Comparison of ENCODE assay signal across 14 mouse cellular contexts in genomic region chr5:129005416-129005815, GRCm38 (mm10). TPM values are rescaled to one million over a fixed set of nuclear protein-coding genes. Genes with fewer than 3 reads are reported as not detected.
DNase-seq lines count a peak whose midpoint lies in the region; ATAC-seq and TF ChIP-seq lines count a peak whose summit lies in the region.
"Had no signal": no experiment of that assay in that cellular context is flagged by ENCODE, and none has a peak within 500 bp of the region (broad histone marks: within the 10 kb centered on the region; RNA-seq: fewer than 3 reads in every experiment).

No protein-coding gene starts in this region.

- 53% methylated on average over 3 of the region's 3 CpGs for WGBS in bone marrow, adult 2 months
- 83% methylated on average over 3 of the region's 3 CpGs for WGBS in forebrain, embryonic 12.5 days

- intact Hi-C loops in left cerebral cortex, adult 2 months (cut with DNase I), result no loop called here
- intact Hi-C loops in heart, postnatal 10 days (cut with DNase I), result no loop called here

- no peaks in the 10 kb centered on the region; the same call in 1 of the 2 replicates for H3K27me3 ChIP-seq in forebrain, embryonic 12.5 days
- H3K27me3 ChIP-seq: embryonic facial prominence, embryonic 15.5 days; Patski had no signal

- H3K4me1 ChIP-seq in bone marrow, adult 2 months (ENCODE audit: control insufficient read depth, insufficient read depth, low read length), result peaks cover 6% of the 10 kb centered on the region
- H3K4me1 ChIP-seq in forebrain, embryonic 12.5 days, result peaks cover 38% of the 10 kb centered on the region

- TF ChIP-seq CTCF in left cerebral cortex, adult 2 months (IDR thresholded peaks at IDR 0.05), result no peak
- TF ChIP-seq CTCF in bone marrow, adult 2 months (IDR thresholded peaks at IDR 0.05; ENCODE audit: control insufficient read depth, insufficient read depth, low read length), result no peak

- no peak overlapping the region for H3K9ac ChIP-seq in forebrain, embryonic 12.5 days
- H3K9ac ChIP-seq: embryonic facial prominence, embryonic 15.5 days had no signal

- H3K9me3 ChIP-seq in forebrain, embryonic 12.5 days, result no peaks in the 10 kb centered on the region
- H3K9me3 ChIP-seq: embryonic facial prominence, embryonic 15.5 days; limb, embryonic 10.5 days had no signal

- no peak for TF ChIP-seq POLR2A in bone marrow, adult 2 months (IDR thresholded peaks at IDR 0.05; ENCODE audit: borderline replicate concordance, control insufficient read depth, low read depth, low read length)

- H3K4me2 ChIP-seq in forebrain, embryonic 12.5 days, result no peak overlapping the region

- peak; percentile 40 to 54 for DNase-seq in cerebellum, postnatal 10 days
- no peak for DNase-seq in left cerebral cortex, adult 2 months (ENCODE audit: extremely low spot score in 1 of 2, low spot score in 2 of 2)
- DNase-seq in left cerebral cortex, adult 8-10 months (ENCODE audit: low spot score in 2 of 2), result no peak
- DNase-seq in heart, postnatal 10 days, result peak; percentile 24 to 25
- DNase-seq: cerebellum, adult 11 months; gastrocnemius, postnatal 25 days had no signal

- H3K4me3 ChIP-seq in left cerebral cortex, adult 2 months, result no peak overlapping the region
- peak overlapping the region; percentile 79 for H3K4me3 ChIP-seq in bone marrow, adult 2 months (replicated peaks; ENCODE audit: control insufficient read depth, low read depth, low read length)
- H3K4me3 ChIP-seq in forebrain, embryonic 12.5 days (replicated peaks), result no peak overlapping the region
- H3K4me3 ChIP-seq: embryonic facial prominence, embryonic 15.5 days; limb, embryonic 10.5 days had no signal

- H3K36me3 ChIP-seq in forebrain, embryonic 12.5 days (replicated peaks), result peaks cover 14% of the 10 kb centered on the region; the same call in 1 of the 2 replicates

- peak overlapping the region; percentile 7; the same call in 1 of the 2 replicates for H3K27ac ChIP-seq in left cerebral cortex, adult 2 months
- H3K27ac ChIP-seq in bone marrow, adult 2 months (ENCODE audit: control insufficient read depth, insufficient read depth, low read depth, low read length, poor library complexity), result peak overlapping the region; percentile 93; the same call in 1 of the 2 replicates
- no peak overlapping the region for H3K27ac ChIP-seq in forebrain, embryonic 12.5 days
- H3K27ac ChIP-seq: embryonic facial prominence, embryonic 15.5 days; limb, embryonic 10.5 days had no signal

- no peak for ATAC-seq in cerebellum, adult (ENCODE audit: insufficient number of reproducible peaks, low FRiP score, low TSS enrichment)
- no peak for ATAC-seq in inflammation-experienced regulatory T-cells, adult 6 months
- ATAC-seq in forebrain, embryonic 12.5 days (ENCODE audit: low FRiP score), result no peak
- ATAC-seq: Patski had no signal

RNA-seq across cellular contexts. Expression of gene Stx2, which starts 3.0 kb away (rescaled TPM):
- total RNA-seq in left cerebral cortex, adult 2 months (2021), result 10 to 100 TPM; 17.8 to 21.8 TPM
- total RNA-seq in left cerebral cortex, adult 8-10 months (2022), result 10 to 100 TPM; 20.9 to 27.5 (median 22.3) TPM
- polyA plus RNA-seq in bone marrow, adult 2 months (2011; ENCODE audit: insufficient read depth, insufficient read length, low replicate concordance, missing spikeins), result 61.5 and 90.6 TPM in 2 replicates
- total RNA-seq in heart, postnatal 10 days (2021), result 10 to 100 TPM; 20.0 to 23.2 TPM
- 1 to 10 TPM; 1.1 to 2.3 (median 1.9) TPM for polyA plus RNA-seq in inflammation-experienced regulatory T-cells, adult 6 months (2017; shearing (Covaris generic))
- polyA plus RNA-seq in forebrain, embryonic 12.5 days (2016; fragmentation: Nextera tagmentation; extraction: Ambion mirVana), result 23.1 and 25.7 TPM in 2 replicates

RNA-seq across cellular contexts. Expression of gene Ran, which starts 14.5 kb away (rescaled TPM):
- total RNA-seq in left cerebral cortex, adult 2 months (2021), result 100 to 1,000 TPM; 152 to 166 TPM
- total RNA-seq in left cerebral cortex, adult 8-10 months (2022), result 100 to 1,000 TPM; 162 to 172 (median 168) TPM
- polyA plus RNA-seq in bone marrow, adult 2 months (2011; ENCODE audit: insufficient read depth, insufficient read length, low replicate concordance, missing spikeins), result 135 and 227 TPM in 2 replicates
- total RNA-seq in heart, postnatal 10 days (2021), result 100 to 1,000 TPM; 121 TPM
- polyA plus RNA-seq in inflammation-experienced regulatory T-cells, adult 6 months (2017; shearing (Covaris generic)), result 100 to 1,000 TPM; 221 to 494 (median 253) TPM
- polyA plus RNA-seq in forebrain, embryonic 12.5 days (2016; fragmentation: Nextera tagmentation; extraction: Ambion mirVana), result 821 and 873 TPM in 2 replicates

RNA-seq across cellular contexts. Expression of gene Rimbp2, which starts 52.1 kb away (rescaled TPM):
- 100 to 1,000 TPM; 142 to 147 TPM for total RNA-seq in left cerebral cortex, adult 2 months (2021)
- 100 to 1,000 TPM; 101 to 129 (median 109) TPM for total RNA-seq in left cerebral cortex, adult 8-10 months (2022)
- not detected in 2 replicates for polyA plus RNA-seq in bone marrow, adult 2 months (2011; ENCODE audit: insufficient read depth, insufficient read length, low replicate concordance, missing spikeins)
- total RNA-seq in heart, postnatal 10 days (2021), result under 1 TPM in 1 of 2 experiments, not detected in 1; 0.07 TPM
- not detected for polyA plus RNA-seq in inflammation-experienced regulatory T-cells, adult 6 months (2017; shearing (Covaris generic))
- polyA plus RNA-seq in forebrain, embryonic 12.5 days (2016; fragmentation: Nextera tagmentation; extraction: Ambion mirVana), result 1.00 and 1.3 TPM in 2 replicates
- total RNA-seq: gastrocnemius, postnatal 25 days; monocyte, adult 5-6 weeks had no signal
- polyA plus RNA-seq: Patski had no signal

Comparison
In these comparisons a context has a peak if more than half of its experiments do, and no peak if none do; other contexts are left out.
1. DNase-seq: peak in cerebellum, postnatal 10 days (2 of 2) and heart, postnatal 10 days (2 of 2); none in left cerebral cortex, adult 2 months (0 of 2) and left cerebral cortex, adult 8-10 months (0 of 2).
2. RNA of gene Rimbp2, which starts 52.1 kb away (total RNA-seq): 142 to 147 TPM in left cerebral cortex, adult 2 months and 101 to 129 TPM in left cerebral cortex, adult 8-10 months; 0.07 TPM in heart, postnatal 10 days; every median in the first group is over 10 times any median in the second.